Comparison of ENCODE assay signal across 30 mouse cellular contexts in the genomic region with DNA sequence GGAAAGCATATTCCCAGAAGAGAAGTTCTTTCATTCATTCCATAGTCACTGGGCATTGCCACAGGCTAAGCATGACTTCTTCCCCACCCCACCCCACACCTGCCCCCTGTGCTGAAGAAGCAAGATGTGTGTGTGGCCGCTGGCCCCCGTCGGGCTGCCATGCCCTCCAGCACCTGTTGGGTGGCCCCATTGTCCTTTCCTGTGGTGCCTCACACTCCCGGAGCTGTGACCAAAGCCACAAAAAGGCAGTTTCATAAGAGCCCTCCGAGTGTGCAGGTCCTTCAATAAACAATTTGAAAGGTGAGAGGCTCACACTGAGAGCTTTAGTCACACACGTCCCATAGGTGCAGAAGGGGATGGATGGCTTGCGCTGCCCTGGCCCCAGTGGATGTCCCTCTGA. TPM values are rescaled to one million over a fixed set of nuclear protein-coding genes. Genes with fewer than 3 reads are reported as not detected.
A peak's percentile ranks its signal among the peaks of the same experiment; 100 is the strongest.
DNase-seq lines count a peak whose midpoint lies in the region; ATAC-seq and TF ChIP-seq lines count a peak whose summit lies in the region.
"Had no signal": no experiment of that assay in that cellular context is flagged by ENCODE, and none has a peak within 500 bp of the region (broad histone marks: within the 10 kb centered on the region; RNA-seq: fewer than 3 reads in every experiment).

No protein-coding gene starts in this region.

- TF ChIP-seq POLR2A in myocyte (IDR thresholded peaks at IDR 0.05; ENCODE audit: insufficient read length, low read depth) = no peak

- ATAC-seq in granulocyte monocyte progenitor cell, adult 5-6 weeks (replicated peaks; ENCODE audit: poor library complexity, severe bottlenecking) = peak; percentile 45
- no peak for ATAC-seq in frontal cortex, adult (ENCODE audit: low TSS enrichment)
- ATAC-seq: forebrain, postnatal 0 days; inflammation-experienced regulatory T-cells, adult 6 months; midbrain, embryonic 15.5 days had no signal

- H3K4me2 ChIP-seq in myocyte (ENCODE audit: low read depth) = no peak overlapping the region
- H3K4me2 ChIP-seq: heart, embryonic 11.5 days; hindbrain, embryonic 15.5 days; kidney, embryonic 15.5 days; limb, embryonic 12.5 days; liver, embryonic 11.5 days; midbrain, embryonic 15.5 days; neural tube, embryonic 12.5 days; stomach, embryonic 15.5 days had no signal

- no peak overlapping the region for H3K4me3 ChIP-seq in myocyte
- H3K4me3 ChIP-seq: erythroblast, embryonic 14.5 days; hindbrain, embryonic 15.5 days; kidney, embryonic 15.5 days; left cerebral cortex, adult 2 months; limb, embryonic 12.5 days; midbrain, embryonic 10.5 days; midbrain, embryonic 15.5 days; neural tube, embryonic 12.5 days; stomach, embryonic 15.5 days had no signal

- H3ac ChIP-seq in myocyte (ENCODE audit: control insufficient read depth, insufficient read length) = no peak overlapping the region

- no peaks in the 10 kb centered on the region for H3K79me2 ChIP-seq in myocyte (ENCODE audit: control insufficient read depth, insufficient read depth)

- H3K27me3 ChIP-seq in myocyte (ENCODE audit: control insufficient read depth, insufficient read depth, insufficient read length) = no peaks in the 10 kb centered on the region
- H3K27me3 ChIP-seq: kidney, embryonic 15.5 days; limb, embryonic 12.5 days; midbrain, embryonic 15.5 days; neural tube, embryonic 12.5 days had no signal

- DNase-seq in thymus, postnatal 0 days (ENCODE audit: low spot score) = peak; percentile 30
- no peak for DNase-seq in thymus, postnatal 36 days
- DNase-seq in cerebellum, adult 11 months = no peak
- no peak for DNase-seq in right cerebral cortex, postnatal 36 days (ENCODE audit: low spot score in 2 of 2)
- DNase-seq: adrenal gland, postnatal 25 days; cerebellum, adult 2 months; cerebellum, postnatal 14 days; forebrain, postnatal 0 days; gastrocnemius, postnatal 14 days; heart, adult 18-20 months; heart, postnatal 36 days; kidney, adult 11 months; kidney, postnatal 25 days; lung, postnatal 4 days had no signal

- H3K36me3 ChIP-seq in myocyte (ENCODE audit: control insufficient read depth, insufficient read depth) = no peaks in the 10 kb centered on the region
- H3K36me3 ChIP-seq: hindbrain, embryonic 15.5 days; kidney, embryonic 15.5 days; limb, embryonic 12.5 days; midbrain, embryonic 10.5 days; midbrain, embryonic 15.5 days; neural tube, embryonic 12.5 days; stomach, embryonic 15.5 days had no signal

TF ChIP-seq in myocyte, 11 proteins besides CTCF, POLR2A, EP300 and RAD21:
- no peak for TF ChIP-seq TCF12 (IDR thresholded peaks at IDR 0.05; ENCODE audit: insufficient read depth, poor library complexity, severe bottlenecking)
- no peak for TF ChIP-seq CEBPB (IDR thresholded peaks at IDR 0.05; ENCODE audit: insufficient read depth, poor library complexity, severe bottlenecking)
- TF ChIP-seq MYOD1 (IDR thresholded peaks at IDR 0.05; ENCODE audit: control insufficient read depth in 1 of 3, insufficient read length in 2 of 3, low read depth in 2 of 3) = peak in 1 of 3 experiments; percentile 33
- TF ChIP-seq TCF3 (IDR thresholded peaks at IDR 0.05; ENCODE audit: insufficient read length, low read depth) = no peak
- no peak for TF ChIP-seq REST (IDR thresholded peaks at IDR 0.05; ENCODE audit: insufficient read depth, insufficient read length)
- no peak for TF ChIP-seq USF1 (IDR thresholded peaks at IDR 0.05; ENCODE audit: low read depth)
- no peak for TF ChIP-seq MAX (IDR thresholded peaks at IDR 0.05; ENCODE audit: low read depth)
- peak in 2 of 3 experiments; percentile 11 to 64 for TF ChIP-seq MYOG (IDR thresholded peaks at IDR 0.05; ENCODE audit: control insufficient read depth in 1 of 3, insufficient read depth in 1 of 3, insufficient read length in 2 of 3, low read depth in 2 of 3)
- TF ChIP-seq SRF (IDR thresholded peaks at IDR 0.05; ENCODE audit: control insufficient read depth, insufficient read length, low read depth) = no peak
- no peak for TF ChIP-seq POLR2AphosphoS2 (IDR thresholded peaks at IDR 0.05; ENCODE audit: insufficient read length, low read depth)
- no peak for TF ChIP-seq E2F4 (IDR thresholded peaks at IDR 0.05; ENCODE audit: insufficient read depth)
TF ChIP-seq in myocyte: peak in this region for 2.

RNA-seq across cellular contexts. Expression of gene Syk, which starts 16.2 kb away (rescaled TPM):
- 7.6 and 8.9 TPM in 2 replicates for polyA plus RNA-seq in thymus, postnatal 0 days (2015; fragmentation: Nextera tagmentation; extraction: Ambion mirVana)
- 60.0 and 80.7 TPM in 2 replicates for total RNA-seq in granulocyte monocyte progenitor cell, adult 5-6 weeks (2014; fragmentation: Nextera tagmentation)
- total RNA-seq in granulocyte monocyte progenitor cell, adult 5-6 weeks (2017) = 64.1 and 70.9 TPM in 2 replicates
- 0.42 TPM for polyA plus RNA-seq in myocyte (2012; fragmentation: generic; extraction: Trizol)

RNA-seq across cellular contexts. Expression of gene Diras2, which starts 35.7 kb away (rescaled TPM):
- polyA plus RNA-seq in thymus, postnatal 0 days (2015; fragmentation: Nextera tagmentation; extraction: Ambion mirVana) = 3.4 and 3.6 TPM in 2 replicates
- total RNA-seq in granulocyte monocyte progenitor cell, adult 5-6 weeks (2014; fragmentation: Nextera tagmentation) = 1.4 and 3.8 TPM in 2 replicates
- 2.7 and 4.5 TPM in 2 replicates for total RNA-seq in granulocyte monocyte progenitor cell, adult 5-6 weeks (2017)
- polyA plus RNA-seq in myocyte (2012; fragmentation: generic; extraction: Trizol) = 0.30 TPM
- total RNA-seq: MEL had no signal
- polyA plus RNA-seq: erythroblast, embryonic 14.5 days; inflammation-experienced regulatory T-cells, adult 6 months had no signal
